21 mouse cellular contexts compared by ENCODE assay signal in the genomic region with DNA sequence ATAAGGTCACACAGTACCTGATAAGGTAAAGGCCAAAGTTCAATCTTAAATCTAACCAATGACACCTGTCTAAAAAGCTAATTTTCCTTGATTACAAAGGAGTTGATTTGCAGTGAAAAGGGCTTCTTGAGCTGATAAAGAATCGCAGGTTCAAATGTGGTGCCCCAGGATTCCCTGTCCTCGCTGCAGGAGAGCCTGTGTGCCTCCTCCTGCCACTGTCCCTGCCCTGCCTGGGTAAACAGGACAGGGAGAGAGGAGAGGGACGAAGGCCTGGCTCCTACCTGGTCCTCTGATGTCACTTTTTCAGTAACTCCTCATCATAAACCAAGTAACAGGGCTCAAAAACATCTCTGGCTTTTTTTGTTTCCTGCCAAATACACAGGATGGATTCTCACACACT.
DNase-seq lines count a peak whose midpoint lies in the region; ATAC-seq and TF ChIP-seq lines count a peak whose summit lies in the region.
"Had no signal": no experiment of that assay in that cellular context is flagged by ENCODE, and none has a peak within 500 bp of the region (broad histone marks: within the 10 kb centered on the region; RNA-seq: fewer than 3 reads in every experiment).

No protein-coding gene starts in this region.

- no peak overlapping the region for H3K4me3 ChIP-seq in heart, embryonic 15.5 days
- no peak overlapping the region for H3K4me3 ChIP-seq in spleen, adult 2 months (ENCODE audit: extremely low read depth, insufficient read depth, insufficient read length)
- H3K4me3 ChIP-seq in intestine, embryonic 15.5 days (replicated peaks): no peak overlapping the region
- H3K4me3 ChIP-seq: hindbrain, embryonic 15.5 days; midbrain, embryonic 15.5 days had no signal

- TF ChIP-seq POLR2A in spleen, adult 2 months (IDR thresholded peaks at IDR 0.05; ENCODE audit: low read depth, low read length): no peak

- no peak overlapping the region for H3K9ac ChIP-seq in heart, embryonic 15.5 days
- H3K9ac ChIP-seq in intestine, embryonic 15.5 days: no peak overlapping the region
- H3K9ac ChIP-seq: hindbrain, embryonic 15.5 days; midbrain, embryonic 15.5 days had no signal

- no peak overlapping the region for H3K4me2 ChIP-seq in heart, embryonic 15.5 days
- no peak overlapping the region for H3K4me2 ChIP-seq in intestine, embryonic 15.5 days (replicated peaks)
- H3K4me2 ChIP-seq: heart, embryonic 11.5 days; hindbrain, embryonic 15.5 days; liver, embryonic 11.5 days; midbrain, embryonic 15.5 days had no signal

- no peak for ATAC-seq in heart, embryonic 15.5 days (replicated peaks; ENCODE audit: insufficient number of reproducible peaks, insufficient read depth, low FRiP score, low read depth)
- ATAC-seq in intestine, embryonic 15.5 days: peak; percentile 70
- 0 out of 2 replicates have a peak, but pooled peaks have one; percentile 22 for ATAC-seq in megakaryocyte-erythroid progenitor cell, adult 5-6 weeks (replicated peaks; ENCODE audit: low FRiP score, low TSS enrichment, poor library complexity, severe bottlenecking)
- ATAC-seq: activated CD4-positive, CD25-positive, alpha-beta regulatory T cell, adult 4 months had no signal

- H3K27ac ChIP-seq in heart, embryonic 15.5 days: 0 out of 2 replicates have a peak overlapping the region, but pooled peaks have one; percentile 5
- peak overlapping the region; percentile 84 for H3K27ac ChIP-seq in spleen, adult 2 months (ENCODE audit: insufficient read depth, low read length)
- no peak overlapping the region for H3K27ac ChIP-seq in intestine, embryonic 15.5 days
- H3K27ac ChIP-seq: hindbrain, embryonic 15.5 days; midbrain, embryonic 15.5 days; stomach, postnatal 0 days had no signal

- no peaks in the 10 kb centered on the region for H3K27me3 ChIP-seq in heart, embryonic 15.5 days
- H3K27me3 ChIP-seq in spleen, adult 2 months (ENCODE audit: control insufficient read depth, insufficient read depth, low read length): no peaks in the 10 kb centered on the region
- no peaks in the 10 kb centered on the region for H3K27me3 ChIP-seq in intestine, embryonic 15.5 days (replicated peaks)
- H3K27me3 ChIP-seq: hindbrain, embryonic 15.5 days; midbrain, embryonic 15.5 days had no signal

- no peak for DNase-seq in heart, adult 18-20 months
- DNase-seq in spleen, adult 2 months (ENCODE audit: low read depth in 1 of 2, low spot score in 2 of 2): no peak
- no peak for DNase-seq in spleen, postnatal 14 days (ENCODE audit: low spot score in 2 of 2)
- DNase-seq in kidney, adult 11 months: no peak
- DNase-seq in adrenal gland, adult 18-20 months (ENCODE audit: low spot score in 2 of 2): no peak
- DNase-seq: adrenal gland, postnatal 10 days; cerebellum, adult 8-10 months; gastrocnemius, postnatal 10 days; kidney, adult 18-20 months; kidney, postnatal 4 days; lung, adult 2 months; lung, postnatal 14 days had no signal

- no peaks in the 10 kb centered on the region for H3K36me3 ChIP-seq in heart, embryonic 15.5 days
- no peaks in the 10 kb centered on the region for H3K36me3 ChIP-seq in spleen, adult 2 months (ENCODE audit: control insufficient read depth, insufficient read depth, low read length)
- no peaks in the 10 kb centered on the region for H3K36me3 ChIP-seq in intestine, embryonic 15.5 days
- H3K36me3 ChIP-seq: hindbrain, embryonic 15.5 days; midbrain, embryonic 15.5 days had no signal

- TF ChIP-seq CTCF in spleen, adult 2 months (IDR thresholded peaks at IDR 0.05; ENCODE audit: extremely low read depth, insufficient read depth, insufficient read length, insufficient replicate concordance): no peak

- H3K9me3 ChIP-seq in heart, embryonic 15.5 days (replicated peaks): no peaks in the 10 kb centered on the region
- H3K9me3 ChIP-seq in intestine, embryonic 15.5 days: no peaks in the 10 kb centered on the region
- H3K9me3 ChIP-seq: hindbrain, embryonic 15.5 days; midbrain, embryonic 15.5 days had no signal

- H3K4me1 ChIP-seq in heart, embryonic 15.5 days (replicated peaks): peaks cover 40% of the 10 kb centered on the region
- peaks cover 19% of the 10 kb centered on the region for H3K4me1 ChIP-seq in spleen, adult 2 months (ENCODE audit: control insufficient read depth, insufficient read depth, insufficient read length)
- H3K4me1 ChIP-seq in intestine, embryonic 15.5 days (replicated peaks): peaks cover 11% of the 10 kb centered on the region

- 60% methylated on average over 3 of the region's 3 CpGs for WGBS in heart, embryonic 15.5 days
- WGBS in spleen, adult 2 months: 85% methylated on average over 3 of the region's 3 CpGs
- 48% methylated on average over 3 of the region's 3 CpGs for WGBS in intestine, embryonic 15.5 days
